Mouse (Mus musculus) testis, adult 2 months (tissue): ENCODE data around the gene Vangl1. TPM values are rescaled to one million over a fixed set of nuclear protein-coding genes. Genes with fewer than 3 reads are reported as not detected.

Experiments used
- H3K27ac ChIP-seq: fragments of 200-500 bp; 2 replicates; pipeline ENCODE4 v1.5.1; 2012; ENCODE audit warnings: low read depth, low read length; ENCODE audit not compliant: control insufficient read depth, insufficient read depth
- H3K27me3 ChIP-seq: fragments of 200-500 bp; 2 replicates; pipeline ENCODE4 v1.6.1; 2012; ENCODE audit warnings: mild to moderate bottlenecking, low read length, moderate library complexity; ENCODE audit not compliant: control insufficient read depth, insufficient read depth
- H3K36me3 ChIP-seq: fragments of 200-500 bp; 2 replicates; pipeline ENCODE4 v1.6.1; 2012; ENCODE audit warnings: mild to moderate bottlenecking, low read length; ENCODE audit not compliant: control insufficient read depth, insufficient read depth
- H3K4me1 ChIP-seq: fragments of 200-500 bp; 2 replicates; pipeline ENCODE4 v1.6.1; 2012; ENCODE audit warnings: low read length; ENCODE audit not compliant: control insufficient read depth, insufficient read depth
- H3K4me3 ChIP-seq: fragments of 200-500 bp; 2 replicates; pipeline ENCODE4 v1.5.1; 2012; ENCODE audit warnings: low read depth, mild to moderate bottlenecking, low read length, moderate library complexity, mixed read lengths; ENCODE audit not compliant: control insufficient read depth
- CTCF ChIP-seq: fragments of 200-500 bp; IDR thresholded peaks from 2 replicates; pipeline ENCODE4 v1.5.1; 2012; ENCODE audit warnings: low read depth, mild to moderate bottlenecking, inconsistent platforms, low read length, moderate library complexity; ENCODE audit not compliant: control insufficient read depth, insufficient read depth, insufficient replicate concordance
- POLR2A ChIP-seq: fragments of 200-500 bp; IDR thresholded peaks from 2 replicates; pipeline ENCODE4 v1.6.1; 2012; ENCODE audit warnings: low read depth, mild to moderate bottlenecking, inconsistent platforms, low read length, moderate library complexity; ENCODE audit not compliant: control insufficient read depth
- polyA plus RNA-seq: library from polyadenylated mRNA; depleted of rRNA; stranded (reverse); fragments of >200 nt; gene quantifications from 2 replicates; pipeline ENCODE4 v1.2.3, GENCODE M21; 2012

Vangl1 gene
- polyA plus RNA-seq, 1 experiment: 1.3 TPM

DNA sequence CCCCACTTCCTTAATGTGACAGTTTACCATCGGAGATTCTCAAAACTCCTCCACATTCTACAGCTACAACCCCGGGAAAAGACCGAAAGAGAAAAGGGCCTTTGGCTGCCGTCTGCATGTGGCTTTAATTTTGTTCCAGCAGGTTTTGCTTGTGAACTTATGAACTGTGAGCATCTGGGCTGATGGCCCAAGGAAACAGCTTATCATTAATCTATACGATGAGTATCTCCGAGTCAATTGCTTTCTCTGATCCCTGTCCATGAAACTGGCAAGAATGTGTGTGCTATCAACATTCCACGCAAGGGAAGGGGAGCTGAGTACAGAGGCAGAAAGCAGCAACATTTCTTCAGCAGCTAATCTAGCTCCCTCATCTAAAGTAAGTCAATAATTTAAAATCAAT, 54.6 kb downstream of the Vangl1 start:
- H3K27ac ChIP-seq: no peak overlapping the region
- TF ChIP-seq CTCF (no peak), POLR2A (no peak)
- H3K4me3 ChIP-seq: no peak overlapping the region
- no peaks in the 10 kb centered on the region for H3K36me3 ChIP-seq
- no peaks in the 10 kb centered on the region for H3K27me3 ChIP-seq
- peaks cover 3% of the 10 kb centered on the region; the same call in 1 of the 2 replicates for H3K4me1 ChIP-seq

DNA sequence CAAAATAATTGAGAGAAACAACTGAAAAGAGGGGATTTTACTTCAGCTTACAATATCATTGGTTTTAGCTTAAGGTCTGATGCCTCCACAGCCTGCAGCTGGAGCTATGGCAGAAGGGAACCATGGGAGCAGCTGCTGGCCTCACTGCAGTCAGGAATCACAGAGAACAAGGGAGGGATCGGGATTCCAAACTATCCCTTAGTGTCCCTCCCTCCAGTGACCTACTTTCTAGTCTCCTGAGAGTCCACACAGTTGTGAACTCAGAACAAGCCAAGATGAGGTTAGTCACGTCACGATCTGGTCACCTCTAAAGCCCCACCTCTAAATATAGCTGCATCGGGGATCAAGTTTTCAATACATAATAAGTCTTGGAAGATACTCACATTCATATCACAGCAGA, 57.3 kb downstream of the Vangl1 start:
- Histone ChIP-seq H3K36me3 (no peaks in the 10 kb centered on the region), H3K4me1 (peaks cover 3% of the 10 kb centered on the region; the same call in 1 of the 2 replicates), H3K4me3 (no peak overlapping the region), H3K27me3 (no peaks in the 10 kb centered on the region), H3K27ac (no peak overlapping the region)
- TF ChIP-seq CTCF: no peak
- no peak for TF ChIP-seq POLR2A

DNA sequence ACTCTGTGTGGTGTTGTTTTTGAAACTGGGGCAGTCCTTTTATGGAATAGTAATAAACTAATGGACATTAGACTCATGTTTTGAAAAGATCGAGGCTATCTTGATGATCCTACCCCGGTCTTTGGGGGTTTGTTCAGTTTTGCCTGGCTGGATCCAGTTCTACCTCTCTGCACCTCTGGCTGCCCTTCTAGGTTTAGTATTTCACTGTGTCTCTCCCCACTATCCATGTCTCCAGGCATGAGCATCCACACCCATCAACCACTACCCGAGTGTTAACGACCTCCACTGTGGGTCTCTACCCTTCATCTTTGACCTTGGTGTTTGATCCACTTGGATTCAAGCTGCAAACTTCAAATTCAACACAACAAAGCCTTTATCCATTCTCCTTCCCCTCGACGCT, 58.1 kb downstream of the Vangl1 start:
- no peak overlapping the region for H3K4me3 ChIP-seq
- TF ChIP-seq CTCF: no peak
- no peak for TF ChIP-seq POLR2A
- peaks cover 3% of the 10 kb centered on the region; the same call in 1 of the 2 replicates for H3K4me1 ChIP-seq
- H3K27me3 ChIP-seq: no peaks in the 10 kb centered on the region
- H3K36me3 ChIP-seq: no peaks in the 10 kb centered on the region
- H3K27ac ChIP-seq: no peak overlapping the region

DNA sequence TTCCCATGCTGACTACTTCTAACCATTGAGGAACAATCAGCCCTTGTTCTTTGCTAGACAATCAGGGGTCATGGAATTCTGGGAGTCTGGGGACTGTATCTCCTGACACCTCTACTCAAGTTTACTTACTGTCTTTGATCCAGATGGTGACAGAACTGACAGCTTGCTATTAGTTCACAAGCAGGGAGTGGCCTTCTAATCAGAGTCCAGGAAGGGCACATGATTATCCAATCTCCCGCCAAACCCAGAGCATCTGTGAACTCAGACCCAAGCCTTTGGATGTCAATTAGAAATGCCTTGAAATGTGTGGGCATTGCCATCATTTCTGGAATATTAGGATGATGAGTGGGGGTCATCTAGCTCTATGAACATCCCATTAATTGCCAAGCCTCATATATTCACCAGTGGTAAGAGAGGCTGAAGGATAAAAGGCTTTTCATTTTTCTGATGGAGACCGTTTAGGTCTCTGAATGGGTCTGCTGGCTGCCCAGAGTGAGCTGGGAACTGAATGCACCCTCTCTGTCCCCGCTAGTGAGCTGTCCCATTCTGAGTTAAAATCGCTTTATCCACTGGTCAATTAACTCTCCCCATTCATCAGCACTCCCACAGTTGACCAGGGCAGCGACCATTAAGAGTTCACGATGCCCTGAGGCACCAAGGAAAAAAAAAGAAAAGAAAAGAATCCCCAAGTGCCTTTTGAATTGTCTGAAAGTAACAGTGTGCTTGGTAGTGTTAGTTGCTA, 58.7 kb downstream of the Vangl1 start:
- Histone ChIP-seq H3K36me3 (no peaks in the 10 kb centered on the region), H3K4me1 (peaks cover 3% of the 10 kb centered on the region; the same call in 1 of the 2 replicates), H3K27ac (no peak overlapping the region), H3K27me3 (no peaks in the 10 kb centered on the region), H3K4me3 (no peak overlapping the region)
- TF ChIP-seq POLR2A (no peak), CTCF (no peak)

- Histone ChIP-seq H3K36me3 (no peaks in the 10 kb centered on the region), H3K4me1 (no peaks in the 10 kb centered on the region), H3K27me3 (no peaks in the 10 kb centered on the region), H3K27ac (no peak overlapping the region), H3K4me3 (no peak overlapping the region)
- TF ChIP-seq POLR2A: no peak
- TF ChIP-seq CTCF: no peak
These were observed 60.1 kb downstream of the Vangl1 start for GRCm38 (mm10) chr3:102144401-102144800.

DNA sequence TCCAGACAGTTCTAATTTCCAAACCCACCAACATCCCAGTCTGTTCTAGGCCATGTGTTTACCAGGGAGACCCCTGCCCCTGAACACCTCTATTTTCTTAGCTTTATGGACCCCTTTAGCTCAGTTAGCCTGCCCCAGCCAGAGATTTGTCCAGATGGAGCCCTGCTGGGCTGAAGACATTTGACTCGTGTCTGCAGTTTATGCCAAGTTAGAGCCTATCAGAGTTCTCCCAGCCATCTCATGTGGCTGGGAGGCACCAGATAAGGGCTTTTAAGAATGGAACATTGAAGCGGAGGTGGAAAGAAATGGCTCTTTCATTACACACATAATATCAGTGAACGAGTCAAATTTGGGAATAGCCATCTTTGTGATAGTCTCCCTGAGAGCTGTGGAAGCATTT, 61.0 kb downstream of the Vangl1 start:
- Histone ChIP-seq H3K4me3 (no peak overlapping the region), H3K4me1 (no peaks in the 10 kb centered on the region), H3K27me3 (no peaks in the 10 kb centered on the region), H3K36me3 (no peaks in the 10 kb centered on the region), H3K27ac (no peak overlapping the region)
- TF ChIP-seq CTCF (no peak), POLR2A (no peak)

DNA sequence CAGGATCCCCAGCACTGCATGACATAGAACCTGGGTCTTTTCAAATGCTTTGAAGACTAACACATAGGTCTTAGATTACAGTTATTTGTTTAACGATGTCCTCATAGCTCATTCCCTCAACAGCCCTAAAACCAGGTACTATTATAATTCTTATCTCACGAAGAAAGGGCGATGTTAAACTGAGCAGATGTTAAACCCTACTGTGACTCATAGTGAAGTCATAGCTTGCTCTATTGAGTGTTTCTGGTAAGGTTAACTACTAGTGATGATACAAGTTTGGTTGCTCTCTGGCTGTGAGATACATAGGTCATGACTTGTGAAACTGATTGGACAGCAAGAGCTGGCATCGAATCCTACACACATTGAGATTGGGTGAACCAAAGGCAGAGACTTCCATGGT, 61.5 kb downstream of the Vangl1 start:
- H3K4me1 ChIP-seq: no peaks in the 10 kb centered on the region
- H3K4me3 ChIP-seq: no peak overlapping the region
- no peaks in the 10 kb centered on the region for H3K27me3 ChIP-seq
- no peak for TF ChIP-seq CTCF
- no peak for TF ChIP-seq POLR2A
- H3K36me3 ChIP-seq: no peaks in the 10 kb centered on the region
- H3K27ac ChIP-seq: no peak overlapping the region

GRCm38 (mm10) chr3:102141893-102142292, 62.6 kb downstream of the Vangl1 start:
- H3K4me3 ChIP-seq: no peak overlapping the region
- no peak overlapping the region for H3K27ac ChIP-seq
- no peak for TF ChIP-seq CTCF
- TF ChIP-seq POLR2A: no peak
- no peaks in the 10 kb centered on the region for H3K27me3 ChIP-seq
- no peaks in the 10 kb centered on the region for H3K36me3 ChIP-seq
- H3K4me1 ChIP-seq: no peaks in the 10 kb centered on the region
